Mouse (Mus musculus) frontal cortex, postnatal 14 days (tissue): ENCODE measurements around the gene Brd2.

Source experiments
- DNase-seq, 2 experiments: peaks; one replicate each; pipeline ENCODE4 v3.0.0; 2022; ENCODE audit warnings: low spot score in 2 of 2

The Brd2 gene

GRCm38 (mm10) chr17:34131911-34132310, 9.5 kb upstream of the Brd2 start:
- no peak for DNase-seq

GRCm38 (mm10) chr17:34130073-34130947, 7.9 kb upstream of the Brd2 start:
- no peak for DNase-seq

- no peak for DNase-seq
Observed at GRCm38 (mm10) chr17:34128944-34129791, 6.7 kb upstream of the Brd2 start.

GRCm38 (mm10) chr17:34128264-34128937, 6.0 kb upstream of the Brd2 start:
- DNase-seq: peak in 1 of 2 experiments; percentile 60

DNA sequence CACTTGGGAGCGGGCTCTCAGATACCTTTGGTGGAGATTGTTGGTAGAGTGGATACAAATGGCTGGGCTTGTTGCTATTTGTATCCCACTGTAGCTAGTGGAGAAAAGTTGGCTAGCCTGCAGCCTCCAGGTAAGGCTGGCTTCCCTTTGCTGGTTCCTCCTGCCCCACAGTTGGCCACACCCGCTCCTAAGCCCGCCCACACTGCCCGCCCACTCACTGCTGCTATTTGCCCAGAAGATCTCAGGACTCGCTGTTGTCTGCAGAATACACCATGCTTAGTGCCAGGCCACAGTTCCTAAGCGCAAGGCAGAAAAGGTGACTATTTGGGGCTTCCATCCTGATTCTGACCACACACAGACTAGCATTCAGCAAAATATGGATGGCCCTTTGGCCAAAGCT, 5.0 kb upstream of the Brd2 start:
- no peak for DNase-seq

DNA sequence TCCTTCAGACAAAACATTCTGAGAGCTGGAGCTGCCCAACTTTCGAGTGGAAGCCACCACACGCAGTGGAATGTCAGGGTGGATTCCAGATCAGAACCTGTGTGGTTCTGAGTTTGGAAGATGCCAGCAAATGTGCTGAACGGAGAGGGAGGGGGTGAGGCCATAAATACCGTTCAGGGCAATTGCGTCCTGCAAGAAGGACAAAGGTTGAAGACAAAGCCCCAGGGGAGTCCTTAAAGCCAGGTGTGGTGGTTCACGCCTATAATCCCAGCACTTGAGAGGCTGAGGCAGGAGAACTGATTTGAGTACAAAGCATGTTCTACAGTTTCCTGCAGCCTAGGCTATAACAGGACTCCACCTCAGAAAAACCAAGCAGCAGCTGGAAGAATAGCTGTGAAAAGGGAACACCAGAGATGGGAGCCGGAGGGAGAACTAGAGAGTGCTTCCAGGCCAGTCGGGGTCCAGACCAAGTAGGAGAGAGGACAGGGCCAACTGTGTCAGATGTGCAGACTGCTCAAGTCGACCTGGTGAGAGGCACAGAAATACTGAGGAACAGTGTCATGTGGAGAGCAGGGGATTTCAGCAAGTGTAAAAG, 4.5 kb upstream of the Brd2 start:
- DNase-seq: no peak

- no peak for DNase-seq
Observed at GRCm38 (mm10) chr17:34124649-34125048, 2.2 kb upstream of the Brd2 start.

DNA sequence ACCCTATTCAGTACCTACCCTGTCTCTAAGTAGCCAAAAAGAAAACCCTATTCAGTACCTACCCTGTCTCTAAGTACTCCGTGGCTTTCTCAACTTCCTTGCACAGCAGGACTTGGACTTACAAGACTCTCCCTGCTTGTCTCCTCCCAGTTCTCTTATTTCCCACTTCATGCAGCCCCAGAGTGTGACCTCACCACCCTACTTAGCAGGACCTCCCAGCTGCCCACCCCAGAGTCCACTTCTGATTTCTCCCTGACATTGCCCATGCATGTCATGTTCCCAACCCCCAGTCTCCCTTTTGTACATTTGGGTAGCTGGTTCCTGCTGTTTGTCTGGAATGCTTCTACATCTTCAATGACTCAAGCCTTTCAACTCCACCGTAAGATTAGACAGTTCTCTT, 1.1 kb upstream of the Brd2 start:
- DNase-seq: no peak

DNA sequence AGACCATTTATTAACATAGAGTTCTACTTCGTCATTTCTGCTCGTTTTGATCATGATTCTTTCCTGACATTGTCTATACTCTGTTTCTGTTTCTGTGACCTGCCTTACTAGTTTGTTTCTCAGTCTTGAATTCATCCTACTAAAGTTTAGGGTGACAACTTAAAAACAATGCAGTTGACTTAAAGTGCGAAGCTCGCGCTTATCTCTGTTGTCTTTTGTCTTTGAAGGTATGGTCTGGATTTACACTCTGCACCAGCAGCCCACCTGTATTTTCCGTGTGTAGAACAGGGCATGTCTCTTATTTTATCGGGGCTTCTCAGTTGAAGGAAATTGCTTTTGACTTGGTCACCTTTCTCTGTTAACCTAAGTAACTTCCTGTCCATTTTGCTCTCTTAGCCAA, 677 bp upstream of the Brd2 start:
- no peak for DNase-seq

GRCm38 (mm10) chr17:34121879-34122187, 601 bp downstream of the Brd2 start:
- peak; percentile 61 to 68 for DNase-seq

GRCm38 (mm10) chr17:34121172-34121878, 1.1 kb downstream of the Brd2 start:
- peak; percentile 80 to 89 for DNase-seq

GRCm38 (mm10) chr17:34120814-34121171, 1.6 kb downstream of the Brd2 start:
- DNase-seq: peak; percentile 63 to 65

DNA sequence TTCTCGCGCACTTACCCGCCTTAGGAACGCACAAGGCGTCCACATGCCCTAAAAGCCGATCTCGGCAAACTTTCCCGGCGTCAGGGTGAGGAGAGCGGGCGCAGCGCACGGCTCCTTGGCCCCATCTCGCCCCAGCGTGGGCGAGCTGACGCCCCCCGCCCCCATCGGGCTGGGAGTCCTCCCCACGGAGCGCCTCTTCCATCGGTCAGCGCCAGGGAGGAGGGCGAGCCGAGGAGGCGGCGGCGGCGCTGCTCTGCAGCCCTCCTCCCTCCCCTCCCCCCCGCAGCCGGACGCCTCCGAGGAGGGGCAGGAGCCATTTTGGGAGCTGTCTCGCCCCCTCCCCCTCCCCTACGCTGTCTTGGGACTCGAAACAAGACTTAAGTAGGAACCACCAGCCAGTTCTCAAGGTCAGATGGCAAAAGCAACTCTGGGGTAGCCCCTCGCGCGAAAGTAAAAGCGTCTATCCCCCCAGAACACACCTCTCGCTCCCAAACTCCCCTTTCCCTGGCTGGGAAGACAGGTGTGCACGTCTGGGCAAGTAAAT, 2.2 kb downstream of the Brd2 start:
- peak; percentile 80 to 85 for DNase-seq

GRCm38 (mm10) chr17:34119249-34120179, 2.9 kb downstream of the Brd2 start, which contains the start of gene H2-DMa:
Gene H2-DMa (plus strand): TSS chr17:34119541.
- DNase-seq: peak; percentile 98 to 99

GRCm38 (mm10) chr17:34118873-34119248, 3.6 kb downstream of the Brd2 start:
- no peak for DNase-seq

GRCm38 (mm10) chr17:34118113-34118872, 4.1 kb downstream of the Brd2 start:
- no peak for DNase-seq

DNA sequence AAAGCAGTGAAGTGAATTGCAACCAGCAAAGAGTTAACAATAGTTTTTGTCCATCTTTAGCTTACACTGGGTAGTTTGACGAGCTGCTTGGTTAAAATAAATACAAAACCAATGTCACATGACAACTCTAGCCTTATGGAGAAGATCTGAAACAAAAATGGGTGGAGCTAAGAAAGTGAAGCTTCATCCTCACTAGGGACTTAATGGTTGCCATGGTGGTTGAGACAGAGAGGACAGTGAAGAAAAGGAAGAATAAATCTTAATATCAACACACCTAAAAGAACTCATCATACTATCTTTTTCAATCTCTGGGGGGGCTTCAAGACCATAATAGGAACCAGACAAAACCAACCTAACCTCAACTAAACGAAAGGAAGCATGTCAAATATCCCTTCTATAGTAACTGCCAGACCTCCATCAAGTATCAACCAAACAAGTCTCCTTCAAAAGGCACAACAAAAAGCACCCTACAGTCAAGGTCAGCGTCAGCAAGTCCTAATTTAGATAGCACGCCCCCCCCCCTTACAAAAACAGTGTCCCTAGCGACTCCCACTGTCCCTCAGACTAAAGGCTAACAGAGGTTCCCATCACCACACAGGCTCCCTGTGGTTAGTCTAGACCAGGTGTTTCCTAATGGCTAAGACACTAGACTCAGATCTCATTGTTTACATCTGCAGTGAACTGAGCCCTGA, 4.9 kb downstream of the Brd2 start:
- no peak for DNase-seq

DNA sequence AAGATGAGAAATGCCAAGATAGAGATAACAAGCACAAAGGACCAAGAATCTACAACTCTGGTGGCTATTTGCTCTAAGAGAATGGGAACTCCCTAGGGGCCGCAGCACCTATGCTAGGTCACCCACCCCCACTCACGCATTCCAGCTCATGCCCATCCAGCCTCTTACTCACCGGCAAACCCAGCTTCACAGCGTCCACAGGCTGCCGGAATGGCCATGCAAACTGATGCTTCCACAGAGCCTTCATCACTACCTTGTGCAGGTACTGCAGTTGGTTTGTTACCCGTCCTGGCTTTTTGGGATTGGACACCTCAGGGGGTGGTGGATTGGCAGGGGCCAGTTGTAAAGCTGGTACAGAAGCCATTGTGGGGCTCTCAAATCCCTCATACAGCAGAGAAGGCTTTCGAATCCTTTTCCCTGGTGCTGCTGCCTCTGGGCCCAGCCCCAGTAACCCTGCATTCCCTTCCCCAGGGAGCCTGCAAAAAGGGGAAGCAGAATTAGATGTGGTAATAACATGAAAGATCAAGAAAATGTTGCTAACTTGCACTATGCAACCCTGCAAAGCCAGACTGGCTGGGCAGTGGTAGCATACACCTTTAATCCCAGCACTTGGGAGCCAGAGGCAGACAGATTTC, 5.6 kb downstream of the Brd2 start:
- DNase-seq: no peak
